In genomic region chr2:29194547-29195463, GRCm38 (mm10) we compare ENCODE assay signal across 7 mouse cellular contexts. TPM values are rescaled to one million over a fixed set of nuclear protein-coding genes. Genes with fewer than 3 reads are reported as not detected.
DNase-seq lines count a peak whose midpoint lies in the region.

No protein-coding gene starts in this region.

- intact Hi-C loops in left cerebral cortex, postnatal 25 days (cut with DNase I): no loop called here

- peak; percentile 80 to 95 for DNase-seq in adrenal gland, adult (ENCODE audit: inconsistent age in 2 of 2, low spot score in 1 of 2)
- DNase-seq in cerebellum, postnatal 25 days: peak; percentile 95
- DNase-seq in gastrocnemius, postnatal 10 days: peak; percentile 91
- peak; percentile 80 for DNase-seq in induced T-regulatory cell, adult 2 months (ENCODE audit: low read depth)
- DNase-seq in left cerebral cortex, postnatal 25 days (ENCODE audit: low spot score in 2 of 2): peak; percentile 59 to 61
- peak; percentile 77 for DNase-seq in mesoderm, embryonic 11.5 days (ENCODE audit: low read depth, low spot score)
- peak; percentile 40 for DNase-seq in skeletal muscle tissue, adult 2 months (ENCODE audit: low read depth, low spot score)

RNA-seq across cellular contexts. Expression of gene Ntng2, which starts 58.0 kb away (rescaled TPM):
- total RNA-seq in gastrocnemius, postnatal 10 days (2021): 10 to 100 TPM; 19.5 to 23.9 TPM
- total RNA-seq in left cerebral cortex, postnatal 25 days (2021): 10 to 100 TPM; 85.4 to 90.5 TPM

Comparison
In these comparisons a context has a peak if more than half of its experiments do, and no peak if none do; other contexts are left out.
1. Peak in every context shown above with its lines: DNase-seq.
2. DNase-seq: peak in every context shown above with its lines; median percentile 95 in cerebellum, postnatal 25 days; 91 in gastrocnemius, postnatal 10 days; 88 in adrenal gland, adult; 80 in induced T-regulatory cell, adult 2 months; 77 in mesoderm, embryonic 11.5 days; 60 in left cerebral cortex, postnatal 25 days; 40 in skeletal muscle tissue, adult 2 months.